Mouse (Mus musculus) urinary bladder, postnatal 25 days (tissue): Measurements from ENCODE around the gene Uncx.

Experiments
- DNase-seq: peaks from one replicate; pipeline ENCODE4 v3.0.0; 2022; ENCODE audit warnings: low spot score

Uncx gene

GRCm38 (mm10) chr5:139542556-139542955, 738 bp upstream of the Uncx start:
- DNase-seq: no peak

GRCm38 (mm10) chr5:139543650-139544270, 466 bp downstream of the Uncx start:
- DNase-seq: no peak

GRCm38 (mm10) chr5:139544271-139545135, 1.2 kb downstream of the Uncx start:
- no peak for DNase-seq

GRCm38 (mm10) chr5:139545221-139545620, 1.9 kb downstream of the Uncx start:
- no peak for DNase-seq

- no peak for DNase-seq
These were observed 2.5 kb downstream of the Uncx start for GRCm38 (mm10) chr5:139545673-139546335.

- DNase-seq: no peak
These were observed 3.1 kb downstream of the Uncx start for GRCm38 (mm10) chr5:139546336-139546770.

- DNase-seq: no peak
These were observed 3.6 kb downstream of the Uncx start for GRCm38 (mm10) chr5:139546771-139547420.

- DNase-seq: no peak
These were observed 4.2 kb downstream of the Uncx start for GRCm38 (mm10) chr5:139547421-139547931.

- DNase-seq: no peak
These were observed 10.4 kb downstream of the Uncx start for GRCm38 (mm10) chr5:139553446-139554273.

- no peak for DNase-seq
These were observed 11.4 kb downstream of the Uncx start for GRCm38 (mm10) chr5:139554478-139555335.

- no peak for DNase-seq
These were observed 12.3 kb downstream of the Uncx start for GRCm38 (mm10) chr5:139555476-139556115.

- DNase-seq: no peak
These were observed 12.9 kb downstream of the Uncx start for GRCm38 (mm10) chr5:139556116-139556678.

GRCm38 (mm10) chr5:139557079-139557478, 13.8 kb downstream of the Uncx start:
- no peak for DNase-seq

- DNase-seq: no peak
These were observed 14.5 kb downstream of the Uncx start for GRCm38 (mm10) chr5:139557531-139558467.

- no peak for DNase-seq
These were observed 15.1 kb downstream of the Uncx start for GRCm38 (mm10) chr5:139558468-139558804.

- DNase-seq: no peak
These were observed 15.8 kb downstream of the Uncx start for GRCm38 (mm10) chr5:139558917-139559660.

- no peak for DNase-seq
These were observed 16.5 kb downstream of the Uncx start for GRCm38 (mm10) chr5:139559782-139560181.
